Mouse (Mus musculus): Measurements from ENCODE around the gene Ap3d1.

- TF ChIP-seq CTCF (IDR thresholded peaks at IDR 0.05; ENCODE audit: low read depth) (no peak), EP300 (IDR thresholded peaks at IDR 0.05; ENCODE audit: low read depth) (no peak)
Observed at GRCm38 (mm10) chr10:80694159-80694938, 47.7 kb downstream of the Ap3d1 start.
